Mouse (Mus musculus): ENCODE measurements around the gene Vps16. TPM values are rescaled to one million over a fixed set of nuclear protein-coding genes. Genes with fewer than 3 reads are reported as not detected.

The Vps16 gene
- polyA plus RNA-seq, 1 experiment from 2014 or later: 49.0 TPM

DNA sequence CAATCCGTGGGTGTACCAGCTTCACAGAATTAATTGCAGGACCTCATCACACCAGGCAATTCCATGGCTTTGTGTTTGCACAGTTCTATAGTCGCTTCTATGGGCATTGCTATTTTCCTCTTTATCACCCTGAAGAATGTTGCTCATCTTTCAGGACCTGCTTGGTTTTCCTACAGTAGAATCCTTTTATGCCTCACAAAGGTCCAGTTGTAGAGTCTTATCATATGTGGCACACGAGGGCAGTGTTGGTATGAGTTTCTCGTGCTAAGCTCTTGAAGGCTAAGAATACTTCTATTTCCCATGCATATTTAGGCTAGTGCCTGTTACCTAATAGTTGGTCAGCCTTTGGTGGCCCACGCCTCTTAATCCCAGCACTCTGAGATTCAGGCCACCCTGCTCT lies 973 bp downstream of the Vps16 start:
- Histone ChIP-seq H3K4me1 (replicated peaks) (peaks cover 12% of the 10 kb centered on the region), H3K4me3 (peak overlapping the region; percentile 91), H3K27me3 (no peaks in the 10 kb centered on the region), H3K36me3 (no peaks in the 10 kb centered on the region), H3K4me2 (peak overlapping the region; percentile 94), H3K9ac (peak overlapping the region; percentile 86), H3K27ac (peak overlapping the region; percentile 91; the same call in 1 of the 2 replicates), H3K9me3 (replicated peaks) (no peaks in the 10 kb centered on the region)
- ATAC-seq (replicated peaks; ENCODE audit: insufficient number of reproducible peaks, insufficient read depth, low FRiP score, low read depth): no peak
- 28% methylated on average over 5 of the region's 5 CpGs for WGBS

DNA sequence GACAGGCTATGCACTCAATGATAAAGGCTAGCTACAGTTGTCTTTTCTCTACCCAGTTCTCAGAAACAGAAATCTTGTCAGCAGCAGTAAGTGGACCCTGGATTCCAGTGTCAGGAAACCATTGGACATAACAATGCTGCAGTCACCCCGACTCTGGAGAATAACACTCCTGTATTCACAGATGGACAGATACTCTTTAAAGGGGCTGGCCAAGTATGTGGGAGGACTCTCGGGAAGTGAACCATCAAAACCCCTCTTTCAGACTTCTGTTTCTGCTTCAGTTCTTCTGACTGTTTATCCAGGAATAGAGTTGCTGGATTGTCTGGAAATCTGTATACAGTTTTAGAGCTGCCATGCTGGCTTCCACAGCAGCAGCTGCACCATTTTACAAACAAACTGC lies 5.7 kb downstream of the Vps16 start:
- Histone ChIP-seq H3K27ac (no peak overlapping the region), H3K9ac (no peak overlapping the region), H3K9me3 (replicated peaks) (no peaks in the 10 kb centered on the region), H3K4me2 (no peak overlapping the region), H3K4me3 (no peak overlapping the region), H3K27me3 (no peaks in the 10 kb centered on the region), H3K4me1 (replicated peaks) (peaks cover 10% of the 10 kb centered on the region), H3K36me3 (no peaks in the 10 kb centered on the region)
- no peak for ATAC-seq (replicated peaks; ENCODE audit: insufficient number of reproducible peaks, insufficient read depth, low FRiP score, low read depth)
- 46% methylated on average over 2 of the region's 2 CpGs for WGBS

- Histone ChIP-seq H3K9ac (no peak overlapping the region), H3K4me1 (replicated peaks) (peaks cover 4% of the 10 kb centered on the region), H3K36me3 (no peaks in the 10 kb centered on the region), H3K4me3 (no peak overlapping the region), H3K4me2 (no peak overlapping the region), H3K27me3 (no peaks in the 10 kb centered on the region), H3K27ac (no peak overlapping the region), H3K9me3 (replicated peaks) (no peaks in the 10 kb centered on the region)
- no peak for ATAC-seq (replicated peaks; ENCODE audit: insufficient number of reproducible peaks, insufficient read depth, low FRiP score, low read depth)
- 67% methylated on average over 3 of the region's 3 CpGs for WGBS
Measured at GRCm38 (mm10) chr2:130430484-130430883, 6.3 kb downstream of the Vps16 start.

DNA sequence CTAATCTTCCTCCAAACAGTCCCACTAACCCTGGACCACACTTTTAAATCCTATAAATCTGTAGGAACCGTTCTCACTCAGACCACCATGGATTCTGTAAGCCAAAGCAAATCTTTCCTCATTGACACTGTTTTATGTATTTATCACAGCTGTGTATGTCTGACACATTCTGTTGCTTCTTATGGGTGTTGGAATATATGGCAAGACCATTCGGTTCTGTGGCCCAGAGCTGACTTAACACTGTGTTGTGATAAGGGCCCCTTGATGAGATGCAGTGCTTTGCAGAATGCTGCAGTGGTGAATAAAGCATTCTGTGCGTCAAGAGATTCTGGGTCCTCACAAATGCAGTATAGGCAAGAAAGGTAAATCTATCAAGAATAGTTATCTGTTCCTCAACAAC lies 8.0 kb downstream of the Vps16 start:
- Histone ChIP-seq H3K27me3 (no peaks in the 10 kb centered on the region), H3K9ac (no peak overlapping the region), H3K4me2 (no peak overlapping the region), H3K4me1 (replicated peaks) (peaks cover 4% of the 10 kb centered on the region), H3K27ac (no peak overlapping the region), H3K9me3 (replicated peaks) (no peaks in the 10 kb centered on the region), H3K36me3 (no peaks in the 10 kb centered on the region), H3K4me3 (no peak overlapping the region)
- ATAC-seq (replicated peaks; ENCODE audit: insufficient number of reproducible peaks, insufficient read depth, low FRiP score, low read depth): no peak
- WGBS: 77% methylated on average over 3 of the region's 3 CpGs

- whole genome bisulfite sequencing: 26% methylated on average over 4 of the region's 4 CpGs
- no peak for ATAC-seq (replicated peaks; ENCODE audit: insufficient number of reproducible peaks, insufficient read depth, low FRiP score, low read depth)
- no peaks in the 10 kb centered on the region for H3K9me3 ChIP-seq (replicated peaks)
- no peak overlapping the region for H3K4me3 ChIP-seq
- H3K27me3 ChIP-seq: no peaks in the 10 kb centered on the region
- H3K27ac ChIP-seq: no peak overlapping the region
- H3K9ac ChIP-seq: no peak overlapping the region
- H3K4me1 ChIP-seq (replicated peaks): peaks cover 4% of the 10 kb centered on the region
- H3K4me2 ChIP-seq: no peak overlapping the region
- peaks cover 2% of the 10 kb centered on the region for H3K36me3 ChIP-seq
Measured at GRCm38 (mm10) chr2:130433152-130433551, 9.0 kb downstream of the Vps16 start.

DNA sequence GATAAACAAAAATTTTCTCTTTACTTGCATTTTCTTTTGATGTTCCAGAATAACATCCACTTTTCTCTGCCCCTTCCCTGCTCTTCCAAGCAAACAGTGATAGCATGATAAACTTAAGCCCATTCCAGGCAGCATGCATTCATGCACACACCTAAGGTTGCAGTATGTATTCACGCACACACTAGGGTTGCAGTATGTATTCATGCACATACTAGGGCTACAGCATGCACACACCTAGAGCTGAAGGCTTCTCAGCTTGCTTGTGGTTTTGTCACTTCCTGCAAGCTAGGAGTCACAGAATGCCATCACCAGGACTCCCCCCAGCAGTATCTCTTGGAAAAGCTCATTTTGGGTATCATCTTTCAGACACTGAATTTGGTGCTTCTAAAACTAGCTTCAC lies 12.6 kb downstream of the Vps16 start:
- ATAC-seq (replicated peaks; ENCODE audit: insufficient number of reproducible peaks, insufficient read depth, low FRiP score, low read depth): no peak
- H3K27me3 ChIP-seq: no peaks in the 10 kb centered on the region
- H3K27ac ChIP-seq: no peak overlapping the region
- no peak overlapping the region for H3K4me3 ChIP-seq
- H3K9ac ChIP-seq: no peak overlapping the region
- peaks cover 37% of the 10 kb centered on the region for H3K36me3 ChIP-seq
- no peaks in the 10 kb centered on the region for H3K9me3 ChIP-seq (replicated peaks)
- no peaks in the 10 kb centered on the region for H3K4me1 ChIP-seq (replicated peaks)
- 95% methylated on average over 1 of the region's 1 CpGs for WGBS
- no peak overlapping the region for H3K4me2 ChIP-seq

GRCm38 (mm10) chr2:130438861-130439260 lies 14.7 kb downstream of the Vps16 start:
- H3K9ac ChIP-seq: no peak overlapping the region
- H3K4me1 ChIP-seq (replicated peaks): no peaks in the 10 kb centered on the region
- H3K27ac ChIP-seq: no peak overlapping the region
- 85% methylated on average over 3 of the region's 3 CpGs for WGBS
- ATAC-seq (replicated peaks; ENCODE audit: insufficient number of reproducible peaks, insufficient read depth, low FRiP score, low read depth): no peak
- H3K4me2 ChIP-seq: no peak overlapping the region
- peaks cover 57% of the 10 kb centered on the region for H3K36me3 ChIP-seq
- no peak overlapping the region for H3K4me3 ChIP-seq
- no peaks in the 10 kb centered on the region for H3K27me3 ChIP-seq
- H3K9me3 ChIP-seq (replicated peaks): no peaks in the 10 kb centered on the region

DNA sequence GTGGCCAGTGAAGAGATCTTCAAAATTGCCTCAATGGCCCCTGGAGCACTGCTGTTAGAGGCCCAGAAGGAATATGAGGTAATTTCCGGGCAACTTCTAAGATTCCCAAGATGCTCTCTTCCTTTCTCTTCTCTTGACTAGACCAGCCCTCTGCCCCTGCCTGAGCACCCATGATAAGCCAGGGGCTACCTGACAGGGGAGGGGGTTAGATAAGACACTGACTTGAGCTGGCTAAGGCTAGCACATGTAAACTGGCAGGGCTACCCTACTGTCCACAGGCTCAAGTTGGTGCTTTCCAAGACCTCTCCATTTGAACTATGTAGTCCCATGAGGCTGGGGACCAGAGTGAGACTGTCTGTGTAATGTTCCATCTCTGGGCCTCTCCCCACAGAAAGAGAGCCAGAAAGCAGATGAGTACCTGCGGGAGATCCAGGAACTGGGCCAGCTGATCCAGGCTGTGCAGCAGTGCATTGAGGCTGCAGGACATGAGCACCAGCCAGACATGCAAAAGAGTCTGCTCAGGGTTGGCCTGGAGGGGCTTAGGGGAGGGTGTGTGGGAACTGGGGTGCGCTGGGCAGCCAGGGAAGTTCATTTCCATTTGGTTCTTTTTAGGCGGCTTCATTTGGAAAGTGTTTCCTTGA lies 15.8 kb downstream of the Vps16 start:
- ATAC-seq (replicated peaks; ENCODE audit: insufficient number of reproducible peaks, insufficient read depth, low FRiP score, low read depth): no peak
- Histone ChIP-seq H3K9me3 (replicated peaks) (no peaks in the 10 kb centered on the region), H3K27me3 (no peaks in the 10 kb centered on the region), H3K9ac (no peak overlapping the region), H3K36me3 (peaks cover 59% of the 10 kb centered on the region), H3K27ac (no peak overlapping the region), H3K4me3 (no peak overlapping the region), H3K4me1 (replicated peaks) (no peaks in the 10 kb centered on the region), H3K4me2 (no peak overlapping the region)
- 88% methylated on average over 4 of the region's 4 CpGs for WGBS

DNA sequence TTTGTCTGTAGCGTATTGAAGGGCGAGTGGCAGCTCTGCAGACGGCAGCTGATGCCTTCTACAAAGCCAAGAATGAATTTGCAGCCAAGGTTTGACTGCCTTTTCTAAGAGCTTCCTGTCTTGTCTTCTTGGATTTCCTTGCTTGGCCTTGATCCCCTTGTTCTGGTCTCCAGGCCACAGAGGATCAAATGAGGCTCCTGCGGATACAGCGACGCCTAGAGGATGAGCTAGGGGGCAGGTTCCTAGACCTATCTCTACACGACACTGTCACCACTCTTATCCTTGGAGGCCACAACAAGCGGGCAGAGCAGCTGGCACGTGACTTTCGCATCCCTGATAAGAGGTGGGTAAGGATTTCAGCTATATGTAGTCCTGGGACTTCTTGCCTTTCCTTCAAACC lies 18.0 kb downstream of the Vps16 start:
- no peak overlapping the region for H3K27ac ChIP-seq
- no peaks in the 10 kb centered on the region for H3K4me1 ChIP-seq (replicated peaks)
- ATAC-seq (replicated peaks; ENCODE audit: insufficient number of reproducible peaks, insufficient read depth, low FRiP score, low read depth): no peak
- H3K9ac ChIP-seq: no peak overlapping the region
- 76% methylated on average over 10 of the region's 10 CpGs for WGBS
- H3K4me2 ChIP-seq: no peak overlapping the region
- H3K27me3 ChIP-seq: no peaks in the 10 kb centered on the region
- no peak overlapping the region for H3K4me3 ChIP-seq
- peaks cover 59% of the 10 kb centered on the region for H3K36me3 ChIP-seq
- no peaks in the 10 kb centered on the region for H3K9me3 ChIP-seq (replicated peaks)

GRCm38 (mm10) chr2:130448449-130448848 lies 24.3 kb downstream of the Vps16 start:
- H3K36me3 ChIP-seq: peaks cover 6% of the 10 kb centered on the region
- ATAC-seq (replicated peaks; ENCODE audit: insufficient number of reproducible peaks, insufficient read depth, low FRiP score, low read depth): no peak

GRCm38 (mm10) chr2:130449021-130449793 lies 25.1 kb downstream of the Vps16 start:
- 9% methylated on average over 17 of the region's 17 CpGs for WGBS
- Histone ChIP-seq H3K27ac (no peak overlapping the region), H3K9me3 (replicated peaks) (no peaks in the 10 kb centered on the region), H3K4me2 (peak overlapping the region; percentile 94), H3K4me1 (replicated peaks) (peaks cover 32% of the 10 kb centered on the region), H3K27me3 (no peaks in the 10 kb centered on the region), H3K4me3 (peak overlapping the region; percentile 99), H3K9ac (peak overlapping the region; percentile 91), H3K36me3 (no peaks in the 10 kb centered on the region; the same call in 1 of the 2 replicates)
- ATAC-seq (replicated peaks; ENCODE audit: insufficient number of reproducible peaks, insufficient read depth, low FRiP score, low read depth): no peak

More at GRCm38 (mm10) chr2:130448449-130448848, 24.3 kb downstream of the Vps16 start:
- Histone ChIP-seq H3K27me3 (no peaks in the 10 kb centered on the region), H3K4me3 (no peak overlapping the region), H3K4me2 (no peak overlapping the region), H3K9me3 (replicated peaks) (no peaks in the 10 kb centered on the region), H3K4me1 (replicated peaks) (peaks cover 30% of the 10 kb centered on the region), H3K27ac (no peak overlapping the region), H3K9ac (no peak overlapping the region)
